Mouse (Mus musculus): ENCODE data around the gene Sncg. TPM values are rescaled to one million over a fixed set of nuclear protein-coding genes. Genes with fewer than 3 reads are reported as not detected.

The Sncg gene
- total and polyA plus RNA-seq, 3 experiments, result 0.21 to 0.50 (median 0.27) TPM

DNA sequence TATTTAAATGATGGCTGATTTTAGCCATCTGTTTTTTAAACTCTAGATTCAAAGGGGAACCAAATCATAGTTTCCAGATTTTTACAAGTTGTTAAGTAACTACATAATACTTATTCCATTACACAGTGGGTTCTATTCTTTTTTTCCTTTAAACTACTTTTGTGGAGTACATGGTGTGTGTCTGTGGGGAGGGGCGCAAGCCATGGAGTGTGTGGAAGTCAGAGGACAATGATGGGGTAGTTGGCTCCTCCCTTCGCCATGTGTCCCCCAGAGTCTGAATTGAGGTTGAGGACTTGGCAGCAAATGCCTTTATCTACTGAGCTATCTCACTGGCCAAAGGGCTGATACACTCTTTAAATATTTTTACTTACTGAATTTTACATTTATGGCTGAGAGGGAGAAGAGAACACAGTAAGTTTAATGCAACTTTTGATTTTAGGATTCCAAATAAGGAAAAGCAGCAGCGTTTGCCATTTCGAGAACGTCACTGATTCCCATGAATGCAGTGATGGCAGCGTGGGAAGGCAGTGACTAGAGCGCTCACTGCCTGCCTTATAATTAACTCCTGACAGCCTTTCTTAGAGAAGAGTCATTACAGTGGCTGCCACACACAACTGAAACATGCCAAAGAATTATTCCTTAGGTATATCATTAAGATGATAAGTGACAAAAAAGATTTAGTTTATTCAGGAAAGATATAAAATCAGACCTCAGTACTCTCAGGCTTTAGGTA, 37.7 kb upstream of the Sncg start:
- Histone ChIP-seq H3K9me3 (replicated peaks; ENCODE audit: low read length) (no peaks in the 10 kb centered on the region), H3K79me2 (replicated peaks; ENCODE audit: control insufficient read depth, extremely low read depth, insufficient read depth, poor library complexity, severe bottlenecking) (no peaks in the 10 kb centered on the region), H3K4me1 (ENCODE audit: control insufficient read depth in 1 of 2, insufficient read depth in 2 of 2) (no peaks in the 10 kb centered on the region), H3K4me3 (replicated peaks in 1 of 3; ENCODE audit: low read depth in 2 of 3, low read length in 2 of 3, poor library complexity in 1 of 3) (no peak overlapping the region), H3K27ac (ENCODE audit: insufficient read depth, low read depth) (no peak overlapping the region), H3K36me3 (replicated peaks in 1 of 2; ENCODE audit: control insufficient read depth in 1 of 2, insufficient read depth in 1 of 2, low read length in 1 of 2) (peaks cover 38 to 77% of the 10 kb centered on the region in 2 experiments), H3K4me2 (ENCODE audit: insufficient read depth, low read depth, poor library complexity, severe bottlenecking) (no peak overlapping the region), H3K27me3 (replicated peaks) (no peaks in the 10 kb centered on the region), H3K9ac (ENCODE audit: insufficient read depth, low read depth) (no peak overlapping the region)
- DNase-seq (ENCODE audit: extremely low read depth), result no peak
- TF ChIP-seq MYC (IDR thresholded peaks at IDR 0.05; ENCODE audit: low read depth, low read length) (no peak), ZMIZ1 (IDR thresholded peaks at IDR 0.05; ENCODE audit: low read depth, low read length) (no peak), BHLHE40 (IDR thresholded peaks at IDR 0.05; ENCODE audit: low read depth, low read length) (no peak), ETS1 (conservative IDR thresholded peaks at IDR 0.05; ENCODE audit: low read depth, low read length) (no peak), PAX5 (IDR thresholded peaks at IDR 0.05; ENCODE audit: low read length) (no peak), SMC3 (IDR thresholded peaks at IDR 0.05; ENCODE audit: low read depth, low read length) (no peak), CTCF (conservative IDR thresholded peaks at IDR 0.05 in 1 of 2, IDR thresholded peaks at IDR 0.05 in 1 of 2; ENCODE audit: low read depth in 2 of 2, low read length in 2 of 2) (no peak)
- in situ Hi-C loops (cut with MboI; ENCODE audit: low pct_ligation_motif_present, low pct_unique_long_range_greater_than_20kb, low sequenced_read_pairs) (no loop called here), dilution Hi-C loops (cut with MboI; ENCODE audit: extremely low pct_ligation_motif_present, extremely low pct_unique_long_range_greater_than_20kb, low sequenced_read_pairs) (no loop called here)

DNA sequence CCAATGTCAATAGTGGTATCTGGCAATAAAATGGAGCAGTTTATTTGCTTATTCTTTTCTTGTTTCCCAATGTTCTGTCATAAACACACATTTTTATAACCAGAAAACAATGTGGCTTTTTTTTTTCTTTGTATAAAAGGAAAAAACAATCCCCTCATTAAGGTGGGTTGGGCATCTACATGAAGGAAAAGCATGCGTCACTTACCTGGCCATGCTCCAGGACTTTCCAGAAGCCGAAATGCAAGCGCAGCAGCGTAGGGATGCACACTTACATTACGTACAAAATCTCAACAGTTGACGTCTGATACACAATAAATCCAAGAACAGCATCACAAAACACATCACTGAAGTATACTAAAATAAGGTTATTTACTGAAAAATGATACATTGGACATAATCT, 36.1 kb upstream of the Sncg start:
- Histone ChIP-seq H3K79me2 (replicated peaks; ENCODE audit: control insufficient read depth, extremely low read depth, insufficient read depth, poor library complexity, severe bottlenecking) (no peaks in the 10 kb centered on the region), H3K27me3 (replicated peaks) (no peaks in the 10 kb centered on the region), H3K27ac (ENCODE audit: insufficient read depth, low read depth) (no peak overlapping the region), H3K36me3 (replicated peaks in 1 of 2; ENCODE audit: control insufficient read depth in 1 of 2, insufficient read depth in 1 of 2, low read length in 1 of 2) (peaks cover 34 to 86% of the 10 kb centered on the region in 2 experiments), H3K4me1 (ENCODE audit: control insufficient read depth in 1 of 2, insufficient read depth in 2 of 2) (no peaks in the 10 kb centered on the region), H3K4me2 (ENCODE audit: insufficient read depth, low read depth, poor library complexity, severe bottlenecking) (no peak overlapping the region), H3K9me3 (replicated peaks; ENCODE audit: low read length) (no peaks in the 10 kb centered on the region), H3K9ac (ENCODE audit: insufficient read depth, low read depth) (no peak overlapping the region), H3K4me3 (replicated peaks in 1 of 3; ENCODE audit: low read depth in 2 of 3, low read length in 2 of 3, poor library complexity in 1 of 3) (no peak overlapping the region)
- dilution Hi-C loops (cut with MboI; ENCODE audit: extremely low pct_ligation_motif_present, extremely low pct_unique_long_range_greater_than_20kb, low sequenced_read_pairs) (no loop called here), in situ Hi-C loops (cut with MboI; ENCODE audit: low pct_ligation_motif_present, low pct_unique_long_range_greater_than_20kb, low sequenced_read_pairs) (no loop called here)
- no peak for DNase-seq (ENCODE audit: extremely low read depth)
- TF ChIP-seq POLR2A (IDR thresholded peaks at IDR 0.05; ENCODE audit: low read depth, low read length) (no peak), ETS1 (conservative IDR thresholded peaks at IDR 0.05; ENCODE audit: low read depth, low read length) (no peak), ZNF384 (IDR thresholded peaks at IDR 0.05; ENCODE audit: low read depth, low read length) (no peak), USF1 (IDR thresholded peaks at IDR 0.05; ENCODE audit: low read depth, low read length) (no peak), ELF1 (IDR thresholded peaks at IDR 0.05; ENCODE audit: low read depth, low read length) (no peak), CHD2 (IDR thresholded peaks at IDR 0.05; ENCODE audit: low read length) (no peak)

DNA sequence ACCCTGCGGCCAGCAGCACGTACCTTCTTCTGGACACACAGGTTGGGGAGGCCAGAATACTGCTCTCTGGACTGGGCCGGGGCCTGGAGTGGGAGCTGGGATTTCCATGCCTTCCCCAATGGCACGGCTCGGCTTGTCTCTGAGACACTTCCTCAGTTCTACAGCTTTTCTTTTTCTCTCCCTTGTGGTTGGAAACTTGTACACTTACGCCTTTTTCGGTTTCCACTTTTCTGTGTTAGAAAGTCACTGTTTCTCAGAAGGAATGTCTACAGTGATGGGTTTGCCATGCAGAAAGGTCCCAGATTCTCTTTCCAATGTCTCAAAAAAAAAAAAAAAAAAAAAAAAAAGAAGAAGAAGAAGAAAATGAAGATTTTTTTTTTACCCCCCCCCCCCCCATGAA, 28.8 kb upstream of the Sncg start:
- in situ Hi-C loops (cut with MboI; ENCODE audit: low pct_ligation_motif_present, low pct_unique_long_range_greater_than_20kb, low sequenced_read_pairs) (no loop called here), dilution Hi-C loops (cut with MboI; ENCODE audit: extremely low pct_ligation_motif_present, extremely low pct_unique_long_range_greater_than_20kb, low sequenced_read_pairs) (no loop called here)
- no peak for TF ChIP-seq MYC (IDR thresholded peaks at IDR 0.05; ENCODE audit: low read depth, low read length)
- 0 out of 2 replicates have a peak, but pooled peaks have one; percentile 47 for TF ChIP-seq MAFK (IDR thresholded peaks at IDR 0.05; ENCODE audit: insufficient replicate concordance, low read length)
- TF ChIP-seq IRF4 (IDR thresholded peaks at IDR 0.05; ENCODE audit: low read depth, low read length), result peak; percentile 70
- TF ChIP-seq EP300 (IDR thresholded peaks at IDR 0.05; ENCODE audit: low read length), result peak; percentile 76
- peak; percentile 82 for TF ChIP-seq ZNF384 (IDR thresholded peaks at IDR 0.05; ENCODE audit: low read depth, low read length)
- Histone ChIP-seq H3K27ac (ENCODE audit: insufficient read depth, low read depth) (no peak overlapping the region), H3K4me3 (replicated peaks in 1 of 3; ENCODE audit: low read depth in 2 of 3, low read length in 2 of 3, poor library complexity in 1 of 3) (no peak overlapping the region), H3K4me1 (ENCODE audit: control insufficient read depth in 1 of 2, insufficient read depth in 2 of 2) (peaks cover 5 to 13% of the 10 kb centered on the region in 2 experiments; a peak in 3 of 4 replicates), H3K27me3 (replicated peaks) (no peaks in the 10 kb centered on the region), H3K9ac (ENCODE audit: insufficient read depth, low read depth) (no peak overlapping the region), H3K9me3 (replicated peaks; ENCODE audit: low read length) (no peaks in the 10 kb centered on the region), H3K36me3 (replicated peaks in 1 of 2; ENCODE audit: control insufficient read depth in 1 of 2, insufficient read depth in 1 of 2, low read length in 1 of 2) (peaks cover 3 to 49% of the 10 kb centered on the region in 2 experiments), H3K79me2 (replicated peaks; ENCODE audit: control insufficient read depth, extremely low read depth, insufficient read depth, poor library complexity, severe bottlenecking) (no peaks in the 10 kb centered on the region), H3K4me2 (ENCODE audit: insufficient read depth, low read depth, poor library complexity, severe bottlenecking) (no peak overlapping the region)
- no peak for DNase-seq (ENCODE audit: extremely low read depth)
